Mouse (Mus musculus) E14TG2a.4 (cell line): ENCODE measurements around the gene Pdcd2.
"Not testable (repeated sequence)": the region's sequence is repeated elsewhere in the genome, so short reads cannot be mapped to it uniquely, and the experiment has no call there.

Experiments used
- CTCF ChIP-seq: conservative IDR thresholded peaks from 2 replicates; pipeline ENCODE4 v1.5.1; 2014; ENCODE audit warnings: low read length
- NANOG ChIP-seq: IDR thresholded peaks from 2 replicates; pipeline ENCODE4 v1.6.1; 2014; ENCODE audit warnings: borderline replicate concordance, low read length, mixed read lengths

DNA sequence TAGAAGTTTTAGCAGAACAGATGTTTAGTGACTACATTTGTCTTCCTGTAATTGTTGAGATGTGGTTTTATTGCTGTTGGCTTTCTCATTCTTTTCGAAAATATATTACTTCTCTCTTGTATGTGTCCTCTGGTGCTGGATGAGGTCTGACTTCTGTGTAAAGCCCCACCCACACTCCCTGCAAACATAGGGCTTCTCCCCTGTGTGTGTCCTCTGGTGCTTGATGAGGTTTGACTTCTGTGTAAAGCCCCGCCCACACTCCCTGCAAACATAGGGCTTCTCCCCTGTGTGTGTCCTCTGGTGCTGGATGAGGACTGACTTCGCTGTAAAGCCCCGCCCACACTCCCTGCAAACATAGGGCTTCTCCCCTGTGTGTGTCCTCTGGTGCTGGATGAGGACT lies 16.8 kb upstream of the Pdcd2 start:
- TF ChIP-seq CTCF, NANOG: not testable (repeated sequence)
